Comparison of ENCODE assay signal across 8 mouse cellular contexts in genomic region chr10:14705072-14706066, GRCm38 (mm10). TPM values are rescaled to one million over a fixed set of nuclear protein-coding genes. Genes with fewer than 3 reads are reported as not detected.
DNase-seq lines count a peak whose midpoint lies in the region; ATAC-seq lines count a peak whose summit lies in the region.

Gene Vta1, minus strand, starts transcription at chr10:14705560.
Gene Nmbr, plus strand, starts transcription at chr10:14705591.

- ATAC-seq in megakaryocyte progenitor cell, adult 5-6 weeks (replicated peaks; ENCODE audit: poor library complexity): peak; percentile 100

- DNase-seq in adipocyte (ENCODE audit: low spot score): peak; percentile 96
- DNase-seq in embryo, embryonic 10 days (ENCODE audit: low spot score): peak; percentile 98
- DNase-seq in gastrocnemius, postnatal 10 days: peak; percentile 96
- peak; percentile 98 for DNase-seq in induced T-regulatory cell, adult 2 months (ENCODE audit: low read depth)
- peak; percentile 95 to 99 for DNase-seq in left cerebral cortex, adult 9 months (ENCODE audit: low spot score in 2 of 2)
- DNase-seq in right cerebral cortex, postnatal 14 days: peak; percentile 99
- DNase-seq in urinary bladder, postnatal 36 days (ENCODE audit: low spot score in 2 of 2): peak; percentile 97 to 98

RNA-seq across cellular contexts. Expression of gene Vta1, which starts in this region (rescaled TPM):
- 10 to 100 TPM; 33.1 to 36.3 TPM for total RNA-seq in gastrocnemius, postnatal 10 days (2021)
- total RNA-seq in megakaryocyte progenitor cell, adult 5-6 weeks (2015): 70.8 and 73.7 TPM in 2 replicates
- total RNA-seq in megakaryocyte progenitor cell, adult 5-6 weeks (2017): 59.9 and 62.6 TPM in 2 replicates

RNA-seq across cellular contexts. Expression of gene Nmbr, which starts in this region (rescaled TPM):
- total RNA-seq in gastrocnemius, postnatal 10 days (2021): under 1 TPM in 1 of 2 experiments, not detected in 1; 0.14 TPM
- total RNA-seq in megakaryocyte progenitor cell, adult 5-6 weeks (2015): not detected in 2 replicates
- total RNA-seq in megakaryocyte progenitor cell, adult 5-6 weeks (2017): not detected in 2 replicates

Comparison
In these comparisons a context has a peak if more than half of its experiments do, and no peak if none do; other contexts are left out.
1. Peak in every context shown above with its lines: DNase-seq and ATAC-seq.